Mouse (Mus musculus): Measurements from ENCODE around the gene Rbm8a.

Rbm8a gene

GRCm38 (mm10) chr3:96669727-96670468, 40.2 kb downstream of the Rbm8a start, which contains the start of gene Ankrd35:
Gene Ankrd35, plus strand, starts transcription at chr3:96670131.
- DNase-seq (ENCODE audit: low spot score in 2 of 2), result peak; percentile 32 to 64

DNA sequence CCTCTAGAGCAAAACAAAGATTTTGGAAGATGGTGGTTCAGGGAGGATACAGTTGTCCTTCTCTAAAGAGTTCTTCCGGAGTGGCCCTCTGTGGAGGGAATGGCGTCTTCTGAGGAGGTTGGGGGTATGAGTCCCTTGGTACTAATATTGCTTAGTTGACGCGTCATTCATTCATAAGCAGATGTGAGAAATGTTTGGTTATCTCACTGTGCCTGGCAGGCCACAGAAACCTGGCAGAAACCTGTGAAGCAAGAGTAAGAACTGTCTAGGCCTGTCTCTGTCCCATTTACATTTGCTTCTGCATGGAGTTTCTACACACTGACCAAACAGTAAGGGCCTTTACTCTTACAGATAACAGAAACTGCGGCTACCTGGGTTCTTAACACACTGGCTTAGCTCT, 41.8 kb downstream of the Rbm8a start:
- no peak for DNase-seq (ENCODE audit: low spot score in 2 of 2)

DNA sequence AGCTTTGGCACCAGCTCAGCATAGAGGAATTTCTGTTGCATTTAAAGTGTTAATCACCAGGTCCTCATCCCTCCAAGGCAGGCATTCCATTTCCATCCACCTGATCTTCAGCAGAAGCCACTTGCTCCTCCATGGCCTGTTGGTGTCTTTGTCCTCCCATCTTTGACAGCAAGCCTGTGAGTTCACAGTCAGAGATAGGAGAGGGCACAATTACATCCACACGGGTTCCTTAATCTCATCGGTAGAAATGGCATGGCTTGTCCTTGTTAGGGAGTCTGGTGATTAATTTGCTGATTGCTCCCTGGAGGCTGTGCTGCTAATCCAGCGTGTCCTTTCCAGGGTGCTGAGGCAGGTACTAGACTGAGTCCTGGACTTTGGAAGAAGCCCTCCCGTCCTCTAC, 43.8 kb downstream of the Rbm8a start:
- no peak for DNase-seq (ENCODE audit: low spot score in 2 of 2)

DNA sequence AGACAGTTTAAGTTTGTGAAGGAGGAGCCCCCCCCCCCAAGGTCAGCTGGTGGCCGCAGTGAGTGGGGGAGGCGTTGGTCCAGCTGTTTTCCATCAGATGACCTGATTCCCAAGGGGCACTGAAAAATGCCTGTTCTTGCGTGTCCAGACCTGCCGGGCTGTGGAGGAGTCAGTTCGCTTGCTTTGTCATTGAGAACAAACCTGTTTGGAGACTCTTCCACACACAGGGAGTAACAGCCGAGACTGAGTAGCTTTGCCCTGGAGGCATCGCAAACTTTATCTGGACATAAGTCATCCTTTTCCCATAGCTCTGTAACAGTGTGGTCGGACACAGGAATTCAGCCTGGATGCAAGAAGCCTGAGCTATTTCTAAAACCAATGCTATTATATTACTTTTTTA, 44.7 kb downstream of the Rbm8a start:
- DNase-seq (ENCODE audit: low spot score in 2 of 2), result no peak

DNA sequence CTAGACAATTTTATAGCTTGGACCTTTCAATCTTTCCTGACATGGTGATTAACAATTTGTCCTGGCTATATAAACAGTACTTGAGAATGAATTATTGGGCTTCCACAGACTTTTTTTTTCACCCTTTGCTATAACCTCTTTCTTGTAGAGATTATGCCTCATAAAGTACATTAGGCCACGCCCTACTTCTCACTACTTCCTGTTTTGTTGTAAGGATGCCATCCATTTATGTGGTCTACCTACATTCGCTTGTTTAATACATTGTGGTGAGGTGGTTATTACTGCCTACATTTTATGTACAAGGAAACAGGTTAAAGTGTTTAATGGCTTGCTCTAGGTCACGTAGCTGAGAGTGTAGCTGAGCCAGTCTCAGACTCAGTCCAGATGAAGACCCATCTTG, 45.4 kb downstream of the Rbm8a start:
- no peak for DNase-seq (ENCODE audit: low spot score in 2 of 2)

GRCm38 (mm10) chr3:96675690-96676089, 46.0 kb downstream of the Rbm8a start:
- no peak for DNase-seq (ENCODE audit: low spot score in 2 of 2)

GRCm38 (mm10) chr3:96678456-96678855, 48.7 kb downstream of the Rbm8a start:
- no peak for DNase-seq (ENCODE audit: low spot score in 2 of 2)

DNA sequence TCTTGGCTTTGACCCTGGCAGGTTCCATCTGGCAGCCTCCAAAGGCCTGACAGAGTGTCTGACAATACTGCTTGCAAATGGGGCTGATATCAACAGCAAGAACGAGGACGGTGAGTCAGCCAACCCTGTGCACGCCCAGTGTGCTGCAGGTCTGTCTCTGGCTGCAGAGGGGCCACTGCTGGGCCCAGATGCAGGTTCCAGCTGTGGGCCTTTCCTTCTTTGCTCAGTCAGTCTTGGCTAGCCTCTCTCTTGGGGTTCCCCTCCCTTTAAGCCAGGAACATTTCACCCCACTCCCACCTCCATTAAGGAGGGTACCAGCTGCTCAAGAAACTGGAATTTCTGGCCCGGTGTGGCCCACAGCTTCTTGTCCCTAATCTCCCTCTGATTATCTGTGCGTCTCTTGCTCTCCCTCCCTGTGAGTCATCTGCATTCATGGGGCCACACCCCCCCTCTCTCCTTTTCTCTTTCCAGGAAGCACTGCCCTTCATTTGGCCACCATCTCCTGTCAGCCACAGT, 49.5 kb downstream of the Rbm8a start:
- DNase-seq (ENCODE audit: low spot score in 2 of 2), result no peak

DNA sequence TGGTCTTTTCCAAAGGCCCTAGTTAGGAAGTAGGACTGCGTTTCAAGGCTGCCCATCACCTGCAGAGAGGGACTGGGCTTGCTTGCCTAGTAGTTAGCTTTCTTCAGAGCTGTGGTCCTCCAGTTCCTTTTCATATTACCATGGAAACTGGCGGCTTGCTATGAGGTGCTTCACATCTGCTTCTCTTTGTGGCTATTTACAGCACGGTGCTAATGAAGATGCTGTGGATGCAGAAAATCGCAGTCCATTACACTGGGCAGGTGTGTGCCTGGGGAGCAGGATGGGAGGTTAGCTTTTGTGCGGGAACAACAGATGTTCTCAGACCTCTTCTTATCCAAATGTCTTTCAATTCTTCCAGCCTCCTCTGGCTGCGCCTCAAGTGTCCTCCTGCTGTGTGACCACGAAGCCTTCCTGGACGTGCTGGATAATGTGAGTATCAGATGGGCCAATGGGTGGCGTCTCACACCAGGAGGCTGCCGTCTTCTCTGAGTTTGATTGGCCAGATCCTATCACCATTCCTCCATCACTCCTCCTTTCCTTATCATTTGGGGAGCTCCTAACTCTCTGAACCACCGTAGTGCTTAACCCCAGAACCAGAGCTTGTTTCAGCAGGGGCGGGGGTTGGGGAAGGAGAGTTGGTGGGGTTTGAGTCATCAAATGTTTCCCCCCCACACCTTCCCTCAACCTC, 50.7 kb downstream of the Rbm8a start:
- no peak for DNase-seq (ENCODE audit: low spot score in 2 of 2)
